Mouse (Mus musculus) hindbrain, embryonic 12.5 days (tissue): Measurements from ENCODE around the gene Vmn2r21. TPM values are rescaled to one million over a fixed set of nuclear protein-coding genes. Genes with fewer than 3 reads are reported as not detected.
"Not testable (repeated sequence)": the region's sequence is repeated elsewhere in the genome, so short reads cannot be mapped to it uniquely, and the experiment has no call there.

ENCODE experiments used
- ATAC-seq: fragments of 200-750 bp; cut with Nextera tagmentation; 2 replicates; pipeline ENCODE4 v1.8.0; 2017; ENCODE audit warnings: moderate TSS enrichment; ENCODE audit not compliant: low FRiP score
- H3K27ac ChIP-seq: fragments of 300-500 bp; sonication (generic); 2 replicates; pipeline ENCODE4 v1.5.1; 2016; ENCODE audit warnings: mild to moderate bottlenecking
- H3K27me3 ChIP-seq: fragments of 300-500 bp; sonication (generic); 2 replicates; pipeline ENCODE4 v1.6.1; 2016; ENCODE audit warnings: mild to moderate bottlenecking
- H3K36me3 ChIP-seq: fragments of 300-500 bp; sonication (generic); 2 replicates; pipeline ENCODE4 v1.6.1; 2016; ENCODE audit warnings: mild to moderate bottlenecking
- H3K4me1 ChIP-seq: fragments of 300-500 bp; sonication (generic); 2 replicates; pipeline ENCODE4 v1.6.1; 2016
- H3K4me2 ChIP-seq: fragments of 300-500 bp; sonication (generic); replicated peaks from 2 replicates; pipeline ENCODE4 v1.6.1; 2016; ENCODE audit warnings: mild to moderate bottlenecking
- H3K4me3 ChIP-seq: fragments of 300-500 bp; sonication (generic); 2 replicates; pipeline ENCODE4 v1.5.1; 2016; ENCODE audit warnings: mild to moderate bottlenecking
- H3K9ac ChIP-seq: fragments of 300-500 bp; sonication (generic); 2 replicates; pipeline ENCODE4 v1.6.1; 2016; ENCODE audit warnings: mild to moderate bottlenecking, moderate library complexity
- H3K9me3 ChIP-seq: fragments of 300-500 bp; sonication (generic); replicated peaks from 2 replicates; pipeline ENCODE4 v1.6.1; 2016; ENCODE audit warnings: mild to moderate bottlenecking
- WGBS: fragments of 180-500 bp; shearing (Covaris S2); methylation state at CpG from one replicate; pipeline ENCODE4 v1.1.7; 2016; 5-methylcytosine and 5-hydroxymethylcytosine counted together
- polyA plus RNA-seq: library from polyadenylated mRNA; unstranded; fragments of >200 nt; fragmentation: Nextera tagmentation; extraction: Ambion mirVana; gene quantifications from 2 replicates; pipeline ENCODE4 v1.2.1, GENCODE M21; 2016

Vmn2r21 gene
- polyA plus RNA-seq, result not detected in 2 replicates

DNA sequence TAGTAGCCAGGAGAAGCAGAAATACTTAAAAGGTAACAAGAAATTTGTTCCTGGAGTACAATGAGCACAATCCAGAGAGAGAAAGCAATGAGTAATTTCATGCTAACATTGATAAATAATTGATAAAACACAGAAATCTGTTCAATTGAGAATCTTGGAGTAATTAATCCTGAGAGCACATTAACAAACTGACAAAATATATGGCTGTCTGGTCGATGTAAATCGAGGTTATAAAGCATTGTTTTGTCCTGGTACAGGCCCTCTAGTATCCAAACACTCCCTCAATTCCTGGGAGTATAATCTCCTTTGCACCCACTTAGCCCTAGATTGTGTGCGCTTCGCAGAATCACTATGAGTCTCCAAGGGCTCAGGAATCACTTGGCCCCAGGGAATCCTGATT lies at the start of gene Vmn2r21:
Gene Vmn2r21, minus strand, starts transcription at position 101 of the 400 bp plus-strand sequence.
- not testable (repeated sequence) for H3K27ac ChIP-seq, H3K9ac ChIP-seq, ATAC-seq, H3K4me3 ChIP-seq, H3K9me3 ChIP-seq, H3K4me2 ChIP-seq, H3K27me3 ChIP-seq, H3K4me1 ChIP-seq, H3K36me3 ChIP-seq
- no CpG with 5 or more reads among the region's 4 CpGs for WGBS

DNA sequence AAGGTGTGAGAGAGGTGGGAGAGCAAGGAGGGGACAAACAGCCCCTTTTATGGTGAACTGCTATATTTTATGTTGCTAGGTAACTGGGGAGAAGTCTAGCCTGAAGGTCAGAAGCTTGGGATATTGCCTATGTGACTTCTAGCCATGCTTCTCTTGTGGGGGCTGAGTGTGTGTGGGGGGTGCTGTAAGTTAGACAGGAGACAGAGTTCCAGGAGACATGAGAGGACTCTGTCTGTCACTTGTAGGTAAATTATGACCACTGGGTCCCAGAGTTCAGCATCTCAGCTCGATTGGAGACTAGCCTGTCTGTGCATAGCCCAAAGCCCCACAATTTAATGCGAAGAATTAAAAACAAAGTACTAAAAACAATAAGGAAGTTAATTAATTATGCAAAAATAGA lies 41.5 kb upstream of the Vmn2r21 start:
- not testable (repeated sequence) for H3K4me3 ChIP-seq, H3K36me3 ChIP-seq, ATAC-seq, H3K27me3 ChIP-seq, H3K4me1 ChIP-seq, H3K9me3 ChIP-seq, H3K4me2 ChIP-seq, H3K27ac ChIP-seq, H3K9ac ChIP-seq
- no CpG with 5 or more reads among the region's 2 CpGs for WGBS

DNA sequence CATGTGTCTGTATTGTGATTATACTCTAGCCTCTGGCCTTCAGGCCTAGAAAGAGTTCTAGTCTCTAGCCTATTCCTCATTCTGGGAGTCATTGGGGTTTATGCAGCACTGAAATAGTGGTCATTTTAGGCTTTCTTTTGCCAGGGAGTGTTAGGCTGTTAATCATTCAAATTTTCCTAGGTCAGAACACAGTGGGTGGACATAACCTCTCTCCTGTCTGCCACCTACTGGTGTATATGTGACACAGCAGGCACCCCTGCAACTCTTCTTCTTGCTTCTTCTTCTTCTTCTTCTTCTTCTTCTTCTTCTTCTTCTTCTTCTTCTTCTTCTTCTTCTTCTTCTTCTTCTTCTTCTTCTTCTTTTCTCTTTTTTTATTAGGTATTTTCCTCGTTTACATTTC lies 6.5 kb upstream of the Vmn2r21 start:
- H3K4me3 ChIP-seq, H3K27ac ChIP-seq, ATAC-seq, H3K36me3 ChIP-seq, H3K4me1 ChIP-seq, H3K4me2 ChIP-seq, H3K27me3 ChIP-seq, H3K9me3 ChIP-seq, H3K9ac ChIP-seq: not testable (repeated sequence)
- WGBS, result no CpG with 5 or more reads among the region's 1 CpGs

DNA sequence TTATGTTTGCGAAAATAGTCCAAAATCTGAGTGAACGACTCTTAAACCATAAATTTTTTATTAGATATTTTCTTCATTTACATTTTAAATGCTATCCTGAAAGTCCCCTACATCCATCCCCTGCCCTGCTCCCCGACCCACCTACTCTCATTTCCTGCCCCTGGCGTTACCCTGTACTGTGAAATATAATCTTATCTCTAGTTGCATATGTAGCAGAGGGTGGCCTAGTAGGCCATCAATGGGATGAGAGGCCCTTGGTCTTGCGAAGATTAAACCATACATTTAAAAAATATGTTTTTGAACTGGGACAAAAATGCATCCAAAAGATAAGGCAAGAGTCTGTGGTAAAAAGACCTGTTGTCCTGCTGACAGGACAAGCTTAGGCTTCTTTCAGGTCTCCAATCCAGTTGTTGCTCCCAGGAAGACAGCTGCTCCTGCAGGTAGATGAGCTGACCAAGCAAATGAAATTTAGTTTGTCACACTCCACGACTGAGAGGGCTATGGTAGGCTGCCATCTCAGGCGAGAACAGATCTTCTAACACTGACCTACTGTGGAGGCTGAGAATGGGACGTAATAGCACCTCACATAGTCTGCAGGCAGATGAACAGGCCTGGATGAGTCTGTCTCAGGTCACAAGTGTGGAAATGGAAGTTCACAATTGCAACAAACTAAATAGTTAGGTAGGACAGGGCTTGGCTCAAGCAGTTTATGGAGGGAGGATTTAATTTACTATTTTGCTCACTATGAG lies 10.8 kb downstream of the Vmn2r21 start:
- ATAC-seq, H3K27ac ChIP-seq, H3K27me3 ChIP-seq, H3K4me1 ChIP-seq, H3K4me2 ChIP-seq, H3K9me3 ChIP-seq, H3K36me3 ChIP-seq, H3K9ac ChIP-seq, H3K4me3 ChIP-seq: not testable (repeated sequence)
- no CpG with 5 or more reads among the region's 8 CpGs for WGBS

DNA sequence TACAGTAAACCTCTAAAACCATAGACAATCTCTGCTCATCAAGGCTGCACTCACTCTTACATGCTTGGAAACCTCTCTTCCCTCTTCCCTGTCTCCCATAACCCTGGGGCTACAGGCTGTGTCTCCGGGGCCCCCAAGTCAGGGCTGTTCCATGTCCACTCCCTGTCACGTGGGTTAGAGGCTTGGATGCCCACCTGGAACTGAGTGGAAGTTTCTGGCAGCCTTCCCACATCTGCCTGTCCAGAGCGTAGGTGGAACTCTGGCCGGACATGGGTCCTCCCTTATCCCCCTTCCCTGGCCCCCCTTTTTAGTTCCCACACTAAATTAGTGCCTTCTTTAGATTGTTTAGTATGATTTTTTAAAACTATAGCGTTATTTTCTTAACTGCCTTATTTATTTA lies 60.2 kb downstream of the Vmn2r21 start:
- not testable (repeated sequence) for H3K9ac ChIP-seq, H3K4me1 ChIP-seq, H3K4me3 ChIP-seq, H3K4me2 ChIP-seq, H3K27ac ChIP-seq, H3K36me3 ChIP-seq, H3K9me3 ChIP-seq, H3K27me3 ChIP-seq, ATAC-seq
- no CpG with 5 or more reads among the region's 5 CpGs for WGBS

DNA sequence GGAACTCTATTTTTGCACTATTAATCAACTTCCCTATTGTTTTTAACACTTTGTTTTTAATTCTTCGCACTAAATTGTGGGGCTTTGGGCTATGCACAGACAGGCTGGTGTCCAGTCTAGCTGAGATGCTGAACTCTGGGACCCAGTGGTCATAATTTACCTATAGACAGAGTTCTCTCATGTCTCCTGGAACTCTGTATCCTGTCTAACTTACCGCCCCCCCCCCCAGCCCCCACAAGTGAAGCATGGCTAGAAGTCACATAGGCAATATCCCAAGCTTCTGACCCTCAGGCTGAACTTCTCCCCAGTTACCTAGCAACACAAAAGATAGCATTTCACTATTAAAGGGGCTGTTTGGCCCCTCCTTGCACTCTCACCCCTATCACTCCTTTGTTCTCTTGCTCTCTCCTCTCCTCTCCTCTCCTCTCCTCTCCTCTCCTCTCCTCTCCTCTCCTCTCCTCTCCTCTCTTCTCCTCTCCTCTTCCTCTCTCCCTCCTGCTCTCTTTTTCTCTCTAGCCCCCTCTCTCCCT lies 60.7 kb downstream of the Vmn2r21 start:
- not testable (repeated sequence) for H3K4me1 ChIP-seq

DNA sequence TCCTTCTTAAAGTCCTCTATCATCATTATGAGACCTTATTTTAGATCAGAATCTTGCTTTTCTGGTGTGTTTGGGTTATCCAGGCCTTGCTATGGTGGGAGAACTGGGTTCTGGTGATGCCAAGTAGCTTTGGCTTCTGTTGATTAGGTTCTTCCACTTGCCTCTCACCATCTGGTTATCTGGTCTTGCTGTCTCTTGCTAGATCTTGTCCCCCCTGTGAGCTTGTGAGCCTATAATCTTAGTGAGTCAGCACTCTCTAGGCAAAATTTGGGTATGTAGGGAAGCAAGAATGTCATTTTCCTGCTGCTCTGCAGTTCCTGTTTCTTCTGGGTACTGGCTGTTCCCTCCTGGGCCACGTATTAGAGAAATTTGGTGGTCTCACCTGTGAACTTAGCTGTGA lies 64.6 kb downstream of the Vmn2r21 start:
- not testable (repeated sequence) for ATAC-seq, H3K4me1 ChIP-seq, H3K27ac ChIP-seq, H3K36me3 ChIP-seq, H3K4me3 ChIP-seq, H3K9me3 ChIP-seq, H3K27me3 ChIP-seq, H3K4me2 ChIP-seq, H3K9ac ChIP-seq
- no CpG with 5 or more reads among the region's 1 CpGs for WGBS

More for the DNA sequence above, 60.7 kb downstream of the Vmn2r21 start:
- not testable (repeated sequence) for H3K27ac ChIP-seq, H3K36me3 ChIP-seq, H3K4me3 ChIP-seq, H3K4me2 ChIP-seq, H3K9me3 ChIP-seq, H3K27me3 ChIP-seq, ATAC-seq, H3K9ac ChIP-seq
- WGBS, result no CpG with 5 or more reads among the region's 2 CpGs

Other genes with a start within 250 kb of the Vmn2r21 start
- gene Clec4e, start 243.5 kb downstream of the Vmn2r21 start, polyA plus RNA-seq, result not detected in 2 replicates
- not detected in 2 replicates for gene Vmn2r19, start 225.1 kb downstream of the Vmn2r21 start, polyA plus RNA-seq
- not detected in 2 replicates for gene Vmn2r20, start 115.3 kb downstream of the Vmn2r21 start, polyA plus RNA-seq
- not detected in 2 replicates for gene Vmn2r22, start 117.3 kb upstream of the Vmn2r21 start, polyA plus RNA-seq
- gene Vmn2r23, start 169.3 kb upstream of the Vmn2r21 start, polyA plus RNA-seq, result not detected in 2 replicates
- not detected in 2 replicates for gene Vmn2r24, start 245.5 kb upstream of the Vmn2r21 start, polyA plus RNA-seq